Mouse (Mus musculus): ENCODE measurements around the gene Gchfr. TPM values are rescaled to one million over a fixed set of nuclear protein-coding genes. Genes with fewer than 3 reads are reported as not detected.

Gene Gchfr
- polyA plus RNA-seq, 1 experiment from 2014 or later, result 263 TPM

DNA sequence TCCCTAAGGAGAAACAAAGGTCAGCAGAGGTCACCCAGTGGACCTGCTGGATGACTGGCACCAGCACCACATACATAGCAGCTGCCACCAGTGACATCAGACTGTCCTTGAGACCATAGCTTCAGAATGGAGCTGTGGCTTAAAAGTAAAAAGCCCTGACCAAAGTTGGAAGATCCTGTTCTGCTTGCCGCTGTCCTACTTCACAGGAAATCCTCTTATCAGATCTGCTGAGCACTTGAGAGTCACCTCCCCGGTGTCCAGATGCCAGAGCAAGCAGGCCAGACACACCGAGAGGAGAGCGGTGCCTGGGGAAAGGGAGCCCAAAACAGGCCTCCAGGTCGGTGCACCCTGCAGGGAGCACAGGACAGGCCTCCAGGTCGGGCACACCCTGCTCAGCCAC is 15.3 kb upstream of the Gchfr start:
- H3K9me3 ChIP-seq (ENCODE audit: low read length), result no peaks in the 10 kb centered on the region
- H3K27ac ChIP-seq (ENCODE audit: low read depth), result no peak overlapping the region

DNA sequence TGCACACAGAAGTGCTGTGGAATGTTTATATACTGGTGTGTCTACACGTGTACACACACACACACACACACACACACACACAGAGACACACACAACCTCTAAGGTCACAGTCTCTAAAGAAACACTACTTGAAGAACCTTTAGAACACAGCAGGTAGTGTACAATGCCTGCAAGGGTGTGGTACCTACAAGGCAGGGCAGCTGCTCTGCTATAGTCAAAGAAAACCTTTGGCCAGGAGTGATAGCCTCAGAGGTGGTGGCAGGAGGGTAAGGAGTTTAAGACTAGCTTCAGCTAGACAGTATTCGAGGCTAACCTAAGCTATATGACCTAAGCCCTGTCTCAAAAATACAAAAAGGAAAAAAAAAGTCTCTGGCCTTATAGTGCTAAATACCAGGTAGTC is 12.9 kb upstream of the Gchfr start:
- Histone ChIP-seq H3K9ac (replicated peaks) (peak overlapping the region; percentile 91; the same call in 1 of the 2 replicates), H3K36me3 (replicated peaks; ENCODE audit: insufficient read depth, low read length) (peaks cover 42% of the 10 kb centered on the region), H3K9me3 (ENCODE audit: low read length) (no peaks in the 10 kb centered on the region), H3K27ac (ENCODE audit: low read depth) (peak overlapping the region; percentile 93), H3K4me2 (ENCODE audit: low read depth, low read length) (peak overlapping the region; percentile 78), H3K4me1 (ENCODE audit: insufficient read depth) (peaks cover 21% of the 10 kb centered on the region), H3K27me3 (ENCODE audit: insufficient read depth, low read length) (no peaks in the 10 kb centered on the region), H3K4me3 (ENCODE audit: low read depth, low read length) (peak overlapping the region; percentile 90)
- DNase-seq (no peak), ATAC-seq (no peak)
- TF ChIP-seq CTCF (IDR thresholded peaks at IDR 0.05; ENCODE audit: low read depth) (no peak), EP300 (IDR thresholded peaks at IDR 0.05; ENCODE audit: low read depth) (no peak)
- WGBS (ENCODE audit: insufficient replicate concordance), result 58% methylated on average over 2 of the region's 2 CpGs

More for the DNA sequence above, 15.3 kb upstream of the Gchfr start:
- ATAC-seq, result no peak
- TF ChIP-seq EP300 (IDR thresholded peaks at IDR 0.05; ENCODE audit: low read depth) (no peak), CTCF (IDR thresholded peaks at IDR 0.05; ENCODE audit: low read depth) (no peak)
- H3K27me3 ChIP-seq (ENCODE audit: insufficient read depth, low read length), result no peaks in the 10 kb centered on the region
- H3K4me2 ChIP-seq (ENCODE audit: low read depth, low read length), result no peak overlapping the region
- H3K4me3 ChIP-seq (ENCODE audit: low read depth, low read length), result no peak overlapping the region
- WGBS (ENCODE audit: insufficient replicate concordance), result 62% methylated on average over 6 of the region's 6 CpGs
- H3K4me1 ChIP-seq (ENCODE audit: insufficient read depth), result peaks cover 18% of the 10 kb centered on the region
- no peak for DNase-seq
- H3K36me3 ChIP-seq (replicated peaks; ENCODE audit: insufficient read depth, low read length), result peaks cover 66% of the 10 kb centered on the region
- no peak overlapping the region for H3K9ac ChIP-seq (replicated peaks)

- peak; percentile 71 for ATAC-seq
- WGBS (ENCODE audit: insufficient replicate concordance), result 35% methylated on average over 9 of the region's 9 CpGs
- peak; percentile 68 for DNase-seq
- Histone ChIP-seq H3K9ac (replicated peaks) (peak overlapping the region; percentile 91), H3K4me2 (ENCODE audit: low read depth, low read length) (peak overlapping the region; percentile 78), H3K36me3 (replicated peaks; ENCODE audit: insufficient read depth, low read length) (peaks cover 35% of the 10 kb centered on the region), H3K27me3 (ENCODE audit: insufficient read depth, low read length) (no peaks in the 10 kb centered on the region), H3K9me3 (ENCODE audit: low read length) (no peaks in the 10 kb centered on the region), H3K4me1 (ENCODE audit: insufficient read depth) (peaks cover 21% of the 10 kb centered on the region), H3K27ac (ENCODE audit: low read depth) (peak overlapping the region; percentile 93), H3K4me3 (ENCODE audit: low read depth, low read length) (peak overlapping the region; percentile 90)
- TF ChIP-seq EP300 (IDR thresholded peaks at IDR 0.05; ENCODE audit: low read depth), result peak; percentile 98
- no peak for TF ChIP-seq CTCF (IDR thresholded peaks at IDR 0.05; ENCODE audit: low read depth)
These were observed 12.2 kb upstream of the Gchfr start for GRCm38 (mm10) chr2:119155388-119155787.

DNA sequence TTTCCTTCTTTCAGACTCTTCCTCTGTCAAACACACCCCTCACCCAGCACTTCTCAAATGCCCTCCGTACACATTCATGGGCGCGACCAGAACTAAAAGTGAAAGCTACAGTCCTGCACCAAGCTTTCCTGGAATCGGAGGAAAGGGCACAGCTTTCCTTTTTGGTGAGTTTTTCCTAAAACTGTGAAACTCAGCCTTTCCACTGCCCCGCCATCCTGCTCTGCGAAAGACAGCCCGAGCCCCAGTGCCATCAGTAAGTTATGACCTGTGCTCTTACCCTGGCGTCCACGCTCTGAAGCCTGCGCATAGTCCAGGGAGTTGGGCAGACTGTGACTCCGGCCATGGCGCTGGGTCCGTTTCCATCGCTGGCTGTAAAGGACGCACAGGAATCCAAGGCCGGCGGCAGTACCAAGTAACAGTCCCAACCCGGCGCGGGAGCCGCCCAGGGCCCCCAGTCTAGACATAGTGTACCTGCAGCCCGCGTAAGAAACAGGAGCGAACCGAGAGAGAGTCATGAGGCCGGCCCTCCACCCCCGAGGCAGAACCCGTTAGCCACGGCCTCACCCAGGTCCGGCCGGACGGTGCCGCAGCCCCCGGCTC is 11.4 kb upstream of the Gchfr start:
- WGBS (ENCODE audit: insufficient replicate concordance), result under 1% methylated on average over 34 of the region's 34 CpGs
- TF ChIP-seq EP300 (IDR thresholded peaks at IDR 0.05; ENCODE audit: low read depth) (no peak), CTCF (IDR thresholded peaks at IDR 0.05; ENCODE audit: low read depth) (no peak)
- H3K4me1 ChIP-seq (ENCODE audit: insufficient read depth), result peaks cover 21% of the 10 kb centered on the region
- no peaks in the 10 kb centered on the region for H3K27me3 ChIP-seq (ENCODE audit: insufficient read depth, low read length)
- peak overlapping the region; percentile 78 for H3K4me2 ChIP-seq (ENCODE audit: low read depth, low read length)
- DNase-seq, result peak; percentile 53
- ATAC-seq, result peak; percentile 37
- peak overlapping the region; percentile 90 for H3K4me3 ChIP-seq (ENCODE audit: low read depth, low read length)
- H3K36me3 ChIP-seq (replicated peaks; ENCODE audit: insufficient read depth, low read length), result peaks cover 29% of the 10 kb centered on the region
- peak overlapping the region; percentile 91 for H3K9ac ChIP-seq (replicated peaks)
- peak overlapping the region; percentile 93 for H3K27ac ChIP-seq (ENCODE audit: low read depth)
- no peaks in the 10 kb centered on the region for H3K9me3 ChIP-seq (ENCODE audit: low read length)

- peaks cover 21% of the 10 kb centered on the region for H3K4me1 ChIP-seq (ENCODE audit: insufficient read depth)
- H3K4me2 ChIP-seq (ENCODE audit: low read depth, low read length), result peak within 1 kb of the TSS; percentile 78
- H3K36me3 ChIP-seq (replicated peaks; ENCODE audit: insufficient read depth, low read length), result peaks cover 22% of the 10 kb centered on the region
- under 1% methylated on average over 57 of the region's 57 CpGs for WGBS (ENCODE audit: insufficient replicate concordance)
- peak; percentile 86 for ATAC-seq
- peak; percentile 97 for DNase-seq
- H3K9ac ChIP-seq (replicated peaks), result peak within 1 kb of the TSS; percentile 91
- H3K4me3 ChIP-seq (ENCODE audit: low read depth, low read length), result peak within 1 kb of the TSS; percentile 90
- no peaks in the 10 kb centered on the region for H3K9me3 ChIP-seq (ENCODE audit: low read length)
- peak within 1 kb of the TSS; percentile 93 for H3K27ac ChIP-seq (ENCODE audit: low read depth)
- no peaks in the 10 kb centered on the region for H3K27me3 ChIP-seq (ENCODE audit: insufficient read depth, low read length)
- TF ChIP-seq EP300 (IDR thresholded peaks at IDR 0.05; ENCODE audit: low read depth) (no peak), CTCF (IDR thresholded peaks at IDR 0.05; ENCODE audit: low read depth) (peak; percentile 29)
These were observed 10.6 kb upstream of the Gchfr start, which contains the start of gene Rmdn3 for GRCm38 (mm10) chr2:119156681-119157572. Gene Rmdn3 (minus strand): TSS chr2:119157034.

DNA sequence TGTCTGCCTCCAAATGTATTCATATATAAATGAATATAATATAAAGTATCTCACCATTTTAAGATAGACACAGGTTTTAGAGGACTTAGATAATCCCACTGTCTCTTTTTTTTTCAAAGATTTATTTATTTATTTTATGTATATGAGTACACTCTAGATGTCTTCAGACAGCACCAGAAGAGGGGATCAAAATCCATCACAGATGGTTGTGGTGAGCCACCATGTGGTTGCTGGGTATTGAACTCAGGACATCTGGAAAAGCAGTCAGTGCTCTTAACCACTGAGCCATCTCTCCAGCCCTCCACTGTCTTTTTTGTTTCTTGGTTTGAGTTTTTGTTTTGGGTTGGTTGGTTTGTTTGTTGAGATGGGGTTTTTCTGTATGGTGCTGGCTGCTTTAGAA is 9.7 kb upstream of the Gchfr start:
- ATAC-seq (no peak), DNase-seq (no peak)
- H3K4me2 ChIP-seq (ENCODE audit: low read depth, low read length), result peak overlapping the region; percentile 78
- H3K9me3 ChIP-seq (ENCODE audit: low read length), result no peaks in the 10 kb centered on the region
- no peak overlapping the region for H3K27ac ChIP-seq (ENCODE audit: low read depth)
- no peaks in the 10 kb centered on the region for H3K27me3 ChIP-seq (ENCODE audit: insufficient read depth, low read length)
- H3K4me1 ChIP-seq (ENCODE audit: insufficient read depth), result peaks cover 21% of the 10 kb centered on the region
- H3K36me3 ChIP-seq (replicated peaks; ENCODE audit: insufficient read depth, low read length), result peaks cover 14% of the 10 kb centered on the region
- no peak for TF ChIP-seq EP300 (IDR thresholded peaks at IDR 0.05; ENCODE audit: low read depth)
- no peak for TF ChIP-seq CTCF (IDR thresholded peaks at IDR 0.05; ENCODE audit: low read depth)
- no peak overlapping the region for H3K4me3 ChIP-seq (ENCODE audit: low read depth, low read length)
- H3K9ac ChIP-seq (replicated peaks), result no peak overlapping the region
